In genomic region chr3:52181326-52182101, GRCm38 (mm10) we compare ENCODE assay signal across 8 mouse cellular contexts.
A peak's percentile ranks its signal among the peaks of the same experiment; 100 is the strongest.
DNase-seq lines count a peak whose midpoint lies in the region; ATAC-seq and TF ChIP-seq lines count a peak whose summit lies in the region.

No protein-coding gene starts in this region.

- H3K9ac ChIP-seq in embryonic facial prominence, embryonic 14.5 days (ENCODE audit: low read depth, low read length) = no peak overlapping the region
- no peak overlapping the region for H3K9ac ChIP-seq in hindbrain, embryonic 13.5 days
- H3K9ac ChIP-seq in neural tube, embryonic 13.5 days = no peak overlapping the region

- H3K27ac ChIP-seq in layer of hippocampus, adult 2 months = no peak overlapping the region
- H3K27ac ChIP-seq in embryonic facial prominence, embryonic 14.5 days (replicated peaks; ENCODE audit: low read depth, low read length) = peak overlapping the region; percentile 91
- peak overlapping the region; percentile 94; the same call in 1 of the 2 replicates for H3K27ac ChIP-seq in hindbrain, embryonic 13.5 days
- peak overlapping the region; percentile 92 for H3K27ac ChIP-seq in neural tube, embryonic 13.5 days (replicated peaks)
- no peak overlapping the region for H3K27ac ChIP-seq in kidney, adult 2 months (ENCODE audit: insufficient read depth, low read depth, low read length)

- no peak overlapping the region for H3K4me3 ChIP-seq in layer of hippocampus, adult 2 months
- no peak overlapping the region for H3K4me3 ChIP-seq in embryonic facial prominence, embryonic 14.5 days (ENCODE audit: low read depth, low read length)
- no peak overlapping the region for H3K4me3 ChIP-seq in hindbrain, embryonic 13.5 days
- no peak overlapping the region for H3K4me3 ChIP-seq in neural tube, embryonic 13.5 days
- no peak overlapping the region for H3K4me3 ChIP-seq in kidney, adult 2 months (ENCODE audit: insufficient read depth, low read depth, low read length)

- DNase-seq in layer of hippocampus, adult 2 months (ENCODE audit: low spot score in 2 of 2) = no peak
- DNase-seq in layer of hippocampus, postnatal 36 days = no peak
- no peak for DNase-seq in embryonic facial prominence, embryonic 14.5 days (ENCODE audit: low spot score)
- no peak for DNase-seq in urinary bladder, postnatal 25 days (ENCODE audit: low spot score)
- DNase-seq in kidney, adult 11 months = no peak
- DNase-seq in kidney, adult 2 months = no peak

- H3K27me3 ChIP-seq in embryonic facial prominence, embryonic 14.5 days (replicated peaks; ENCODE audit: control insufficient read depth, insufficient read depth, low read length) = no peaks in the 10 kb centered on the region
- 0 out of 2 replicates have a peak, but pooled peaks cover 2% of the 10 kb centered on the region for H3K27me3 ChIP-seq in hindbrain, embryonic 13.5 days
- H3K27me3 ChIP-seq in neural tube, embryonic 13.5 days = no peaks in the 10 kb centered on the region
- H3K27me3 ChIP-seq in kidney, adult 2 months (replicated peaks; ENCODE audit: control insufficient read depth, insufficient read depth, low read length) = no peaks in the 10 kb centered on the region

- WGBS in embryonic facial prominence, embryonic 14.5 days = 85% methylated on average over 9 of the region's 9 CpGs
- 88% methylated on average over 9 of the region's 9 CpGs for WGBS in hindbrain, embryonic 13.5 days
- 86% methylated on average over 9 of the region's 9 CpGs for WGBS in neural tube, embryonic 13.5 days
- 96% methylated on average over 9 of the region's 9 CpGs for WGBS in kidney, adult 2 months

- H3K4me1 ChIP-seq in embryonic facial prominence, embryonic 14.5 days (ENCODE audit: control insufficient read depth, insufficient read depth, low read length) = peaks cover 29% of the 10 kb centered on the region
- peaks cover 45% of the 10 kb centered on the region for H3K4me1 ChIP-seq in hindbrain, embryonic 13.5 days (replicated peaks)
- peaks cover 61% of the 10 kb centered on the region for H3K4me1 ChIP-seq in neural tube, embryonic 13.5 days (replicated peaks)
- no peaks in the 10 kb centered on the region for H3K4me1 ChIP-seq in kidney, adult 2 months (ENCODE audit: control insufficient read depth, insufficient read depth, low read length)

- no peak for ATAC-seq in embryonic facial prominence, embryonic 14.5 days (ENCODE audit: low read depth)
- no peak for ATAC-seq in hindbrain, embryonic 13.5 days (ENCODE audit: low FRiP score)
- ATAC-seq in neural tube, embryonic 13.5 days (ENCODE audit: low read depth) = no peak

- TF ChIP-seq POLR2A in kidney, adult 2 months (IDR thresholded peaks at IDR 0.05; ENCODE audit: low read depth, low read length) = no peak

- TF ChIP-seq CTCF in layer of hippocampus, adult 2 months (conservative IDR thresholded peaks at IDR 0.05) = peak; percentile 14; the same call in 1 of the 2 replicates
- TF ChIP-seq CTCF in kidney, adult 2 months (conservative IDR thresholded peaks at IDR 0.05; ENCODE audit: insufficient read depth, insufficient read length, low read depth, low read length) = no peak

- no peaks in the 10 kb centered on the region for H3K9me3 ChIP-seq in embryonic facial prominence, embryonic 14.5 days (ENCODE audit: control insufficient read depth, low read length)
- H3K9me3 ChIP-seq in hindbrain, embryonic 13.5 days = no peaks in the 10 kb centered on the region
- H3K9me3 ChIP-seq in neural tube, embryonic 13.5 days = no peaks in the 10 kb centered on the region

- H3K36me3 ChIP-seq in embryonic facial prominence, embryonic 14.5 days (ENCODE audit: control insufficient read depth, insufficient read depth, low read length) = no peaks in the 10 kb centered on the region
- no peaks in the 10 kb centered on the region for H3K36me3 ChIP-seq in hindbrain, embryonic 13.5 days
- no peaks in the 10 kb centered on the region for H3K36me3 ChIP-seq in neural tube, embryonic 13.5 days
- no peaks in the 10 kb centered on the region for H3K36me3 ChIP-seq in kidney, adult 2 months (ENCODE audit: control insufficient read depth, insufficient read depth, low read length)

- H3K4me2 ChIP-seq in embryonic facial prominence, embryonic 14.5 days (ENCODE audit: low read depth, low read length) = no peak overlapping the region
- H3K4me2 ChIP-seq in hindbrain, embryonic 13.5 days = 0 out of 2 replicates have a peak overlapping the region, but pooled peaks have one; percentile 22
- H3K4me2 ChIP-seq in neural tube, embryonic 13.5 days = 0 out of 2 replicates have a peak overlapping the region, but pooled peaks have one; percentile 45

Comparison
In these comparisons a context has a peak if more than half of its experiments do, and no peak if none do; other contexts are left out.
1. H3K27ac ChIP-seq: peak in embryonic facial prominence, embryonic 14.5 days (single experiment), hindbrain, embryonic 13.5 days (single experiment) and neural tube, embryonic 13.5 days (single experiment); none in layer of hippocampus, adult 2 months (single experiment) and kidney, adult 2 months (single experiment).